Mouse (Mus musculus): Measurements from ENCODE around the gene Atad3a.
"Not testable (repeated sequence)": the region's sequence is repeated elsewhere in the genome, so short reads cannot be mapped to it uniquely, and the experiment has no call there.

The Atad3a gene

DNA sequence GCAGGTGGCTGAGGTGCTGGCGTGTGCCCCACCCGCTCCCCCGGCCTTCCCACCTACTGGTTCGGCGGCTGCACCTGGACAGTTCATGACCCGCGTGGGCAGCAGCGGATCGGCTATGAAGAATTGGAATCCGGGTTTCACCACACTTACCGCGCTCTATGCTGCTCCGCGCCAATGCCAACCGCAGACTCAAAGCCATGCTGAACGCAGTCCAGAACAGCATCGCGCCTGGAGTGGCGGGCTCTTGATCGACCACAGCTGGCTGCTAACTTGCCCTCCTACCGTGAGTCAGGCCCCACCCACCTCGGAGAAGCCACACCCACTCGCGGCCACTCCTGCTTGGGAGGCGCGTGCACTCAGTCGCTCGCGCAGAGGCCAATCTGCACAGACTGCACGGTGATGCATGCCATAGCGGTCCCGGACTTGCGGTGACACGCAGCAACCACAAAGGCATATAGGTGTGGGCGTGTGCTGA is 13.4 kb upstream of the Atad3a start, which contains the start of gene Vwa1:
TSS of gene Vwa1 (minus strand) at position 419 of the 475 bp plus-strand sequence.
- DNase-seq: peak; percentile 90

DNA sequence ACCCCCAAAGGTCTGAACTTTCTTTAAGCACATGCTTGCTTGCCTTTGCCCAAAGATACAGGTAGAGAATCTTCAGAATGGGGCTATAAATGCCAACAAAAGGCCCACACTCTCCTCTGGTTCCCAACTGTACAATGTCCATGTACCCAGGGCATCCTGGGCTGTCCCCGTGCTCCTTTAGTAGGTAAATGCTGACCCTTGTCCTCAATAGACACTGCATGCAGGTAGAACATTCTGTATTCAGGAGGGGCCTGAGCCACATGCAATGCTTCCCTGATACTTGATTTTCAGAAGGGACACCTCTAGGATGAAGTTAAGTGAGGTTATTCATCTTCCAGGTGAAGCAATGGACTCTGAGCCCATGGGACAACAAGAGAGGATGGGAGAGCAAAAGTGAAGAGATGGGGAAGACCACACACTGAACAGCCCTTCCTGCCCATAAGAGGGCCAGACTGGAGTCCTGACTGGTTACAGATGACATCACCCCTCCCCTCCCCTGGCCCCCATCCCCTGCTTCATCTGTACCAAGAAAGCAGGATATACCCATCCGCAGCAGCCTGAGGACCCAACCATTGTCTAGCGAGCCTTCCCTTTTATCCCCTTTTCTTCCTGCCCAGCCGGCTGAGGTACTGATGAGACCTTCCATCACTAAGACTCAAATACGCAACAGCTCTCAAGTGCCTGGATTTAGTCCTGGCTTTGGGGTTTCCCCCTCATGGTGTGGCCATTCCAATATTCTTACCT is 12.6 kb upstream of the Atad3a start:
- peak; percentile 43 for DNase-seq

DNA sequence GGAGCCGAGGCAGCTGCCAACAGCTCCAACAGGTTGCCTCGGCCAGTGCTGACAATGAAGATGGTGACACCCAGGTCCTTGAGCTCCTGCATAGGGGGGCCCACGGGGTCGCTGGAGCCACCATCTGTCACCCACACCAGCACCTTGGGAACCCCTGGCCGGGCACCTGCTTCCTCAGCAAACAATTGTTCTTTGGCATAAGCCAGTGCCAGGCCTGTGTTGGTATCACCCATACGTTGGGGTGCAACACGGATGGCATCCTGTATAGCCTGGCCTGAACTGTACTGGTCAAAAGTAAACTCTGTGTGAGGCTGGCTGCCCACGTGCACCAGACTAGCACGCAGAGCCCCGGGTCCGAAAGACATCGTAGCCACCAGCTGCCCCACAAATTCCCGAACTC is 11.9 kb upstream of the Atad3a start:
- peak; percentile 21 for DNase-seq

DNA sequence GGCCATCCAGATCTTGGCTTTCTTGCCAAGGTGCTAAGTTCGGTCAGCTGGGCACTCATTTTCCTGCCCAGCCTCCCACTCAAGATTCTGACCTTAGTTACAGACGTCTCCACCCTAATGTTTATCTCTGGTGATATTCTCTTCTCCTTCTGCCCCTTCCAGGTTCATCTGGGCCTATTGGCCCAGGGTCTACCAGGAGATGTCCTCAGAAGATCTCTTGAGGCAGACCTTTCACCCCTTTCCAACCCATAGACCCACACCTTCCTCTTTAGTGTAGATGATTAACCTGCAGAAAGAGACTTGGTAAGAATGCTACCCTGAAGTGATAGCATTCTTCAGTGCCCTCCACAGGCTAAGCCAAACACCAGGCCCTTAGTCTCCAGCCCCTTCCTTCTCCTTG is 10.8 kb upstream of the Atad3a start:
- peak; percentile 78 for DNase-seq

DNA sequence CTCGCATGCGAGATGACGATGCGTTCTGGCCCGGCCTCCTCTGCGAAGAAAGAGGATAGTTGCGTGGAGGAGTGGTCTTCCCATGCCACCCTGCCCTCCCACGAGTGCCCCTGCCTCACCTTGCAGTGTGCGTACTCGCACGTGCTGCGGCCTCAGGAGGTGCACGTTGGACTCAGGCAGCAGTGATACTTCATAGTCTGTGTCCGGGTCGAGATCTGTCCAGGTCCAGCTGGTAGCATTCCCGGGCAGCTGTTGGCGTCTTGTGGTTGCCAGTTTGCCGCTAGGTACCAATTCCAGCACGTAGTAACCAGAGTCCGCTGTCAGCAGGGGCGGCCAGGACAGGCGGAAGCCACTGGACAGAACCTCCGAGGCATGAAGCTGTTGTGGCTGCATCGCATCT is 9.7 kb upstream of the Atad3a start:
- peak; percentile 83 for DNase-seq

DNA sequence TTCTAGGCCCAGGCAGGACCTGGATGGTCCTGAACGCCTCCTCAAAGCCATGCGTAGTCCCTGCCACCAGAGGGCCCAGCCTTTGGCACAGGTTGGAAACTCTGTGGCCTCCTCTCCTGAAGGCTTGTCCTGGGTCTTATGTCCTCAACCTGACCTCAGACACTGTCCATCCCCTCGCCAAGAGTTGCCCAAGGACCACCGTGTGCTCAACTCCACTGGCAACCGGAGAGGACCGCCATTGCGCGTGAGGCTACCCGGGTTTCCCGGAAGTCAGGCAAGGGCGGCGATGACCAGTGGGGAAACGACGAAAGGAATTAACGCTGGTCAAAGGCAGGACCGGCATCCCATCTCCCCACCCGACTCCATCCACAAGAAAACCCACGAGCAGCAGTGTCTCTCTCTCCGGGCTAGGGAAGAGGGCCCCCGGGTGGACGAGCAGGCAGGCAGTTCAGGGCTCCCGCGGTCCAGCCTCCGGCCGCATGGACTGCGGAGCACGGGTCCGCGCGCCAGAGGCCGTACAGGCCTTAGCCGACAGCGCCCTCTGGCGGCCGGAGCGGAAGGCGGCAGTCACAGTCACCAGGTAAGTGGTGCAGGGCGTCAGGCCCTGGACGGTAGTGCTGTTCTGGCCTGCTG is 9.1 kb upstream of the Atad3a start:
- DNase-seq: peak; percentile 91

DNA sequence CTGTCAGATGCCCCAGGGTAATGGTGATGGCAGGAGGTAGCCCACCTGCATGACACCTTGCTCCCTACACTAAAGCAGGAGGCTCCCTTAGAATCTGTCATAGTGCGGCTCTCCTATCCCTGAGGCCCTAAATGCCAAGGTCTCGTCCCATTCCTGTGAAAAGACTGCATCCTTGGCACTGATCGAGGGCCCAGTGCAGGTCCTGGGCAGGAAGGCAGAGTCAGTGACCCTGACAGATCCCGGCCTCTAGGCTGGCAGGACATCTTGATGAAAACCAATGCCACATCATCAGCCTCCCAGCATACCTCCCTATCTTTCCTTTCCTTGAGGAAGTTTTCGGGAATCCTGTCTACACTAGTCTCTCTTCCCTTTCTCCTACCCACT is 8.6 kb upstream of the Atad3a start:
- no peak for DNase-seq

DNA sequence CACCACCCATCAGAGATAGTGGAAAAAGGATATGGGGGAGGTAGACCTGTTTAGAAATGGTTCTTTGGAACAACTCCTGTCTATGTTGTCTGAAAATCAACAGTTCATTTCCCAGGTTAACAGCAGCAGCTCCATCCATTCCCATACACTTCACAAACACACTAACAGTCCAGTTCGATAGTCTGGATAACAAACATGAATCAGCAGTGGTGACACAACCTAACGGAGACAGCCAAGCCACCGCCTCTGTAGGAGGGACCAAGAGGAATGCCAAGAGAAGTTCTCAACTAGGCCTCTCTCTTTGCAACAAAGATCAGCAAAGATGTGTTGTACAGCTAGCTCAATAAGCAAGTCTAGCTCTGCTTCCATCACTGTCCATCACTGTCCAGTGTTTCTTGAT is 1.5 kb upstream of the Atad3a start:
- DNase-seq: no peak

DNA sequence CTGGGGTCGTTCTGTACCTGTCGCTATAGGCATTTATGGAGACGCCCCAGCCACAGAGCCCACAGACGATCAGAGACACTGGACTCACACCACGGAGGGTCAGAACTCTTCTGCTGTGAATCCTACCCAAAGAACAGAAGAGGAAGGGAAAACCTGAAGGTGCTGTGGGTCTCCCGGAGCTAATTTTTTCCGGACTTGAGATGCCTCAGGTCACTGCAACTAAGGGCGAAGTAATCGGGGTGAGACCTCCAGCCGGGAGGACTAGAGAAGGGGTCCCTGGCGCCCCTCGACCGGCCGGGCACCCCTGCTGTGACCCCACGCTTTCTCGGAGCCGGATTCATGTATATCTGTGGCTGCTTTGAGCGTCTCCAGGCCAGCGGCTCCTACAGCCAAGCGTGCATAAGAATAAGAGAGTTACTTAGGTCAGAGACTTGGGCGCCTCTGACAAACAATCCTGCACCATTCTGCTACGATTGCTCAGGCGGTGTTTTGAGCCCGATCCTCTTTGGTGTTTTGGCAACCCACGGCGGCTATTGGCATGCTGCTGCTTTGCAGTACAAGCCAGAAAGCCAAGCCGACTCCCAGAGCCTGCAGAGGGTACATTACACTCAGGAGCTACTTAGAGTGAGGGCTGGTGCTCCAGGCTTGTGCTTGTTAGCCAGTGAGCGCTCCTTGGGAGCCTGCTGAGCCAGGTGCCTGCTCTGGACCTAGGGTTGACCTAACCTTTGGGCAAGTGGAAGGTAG is 635 bp upstream of the Atad3a start:
- DNase-seq: peak; percentile 22

DNA sequence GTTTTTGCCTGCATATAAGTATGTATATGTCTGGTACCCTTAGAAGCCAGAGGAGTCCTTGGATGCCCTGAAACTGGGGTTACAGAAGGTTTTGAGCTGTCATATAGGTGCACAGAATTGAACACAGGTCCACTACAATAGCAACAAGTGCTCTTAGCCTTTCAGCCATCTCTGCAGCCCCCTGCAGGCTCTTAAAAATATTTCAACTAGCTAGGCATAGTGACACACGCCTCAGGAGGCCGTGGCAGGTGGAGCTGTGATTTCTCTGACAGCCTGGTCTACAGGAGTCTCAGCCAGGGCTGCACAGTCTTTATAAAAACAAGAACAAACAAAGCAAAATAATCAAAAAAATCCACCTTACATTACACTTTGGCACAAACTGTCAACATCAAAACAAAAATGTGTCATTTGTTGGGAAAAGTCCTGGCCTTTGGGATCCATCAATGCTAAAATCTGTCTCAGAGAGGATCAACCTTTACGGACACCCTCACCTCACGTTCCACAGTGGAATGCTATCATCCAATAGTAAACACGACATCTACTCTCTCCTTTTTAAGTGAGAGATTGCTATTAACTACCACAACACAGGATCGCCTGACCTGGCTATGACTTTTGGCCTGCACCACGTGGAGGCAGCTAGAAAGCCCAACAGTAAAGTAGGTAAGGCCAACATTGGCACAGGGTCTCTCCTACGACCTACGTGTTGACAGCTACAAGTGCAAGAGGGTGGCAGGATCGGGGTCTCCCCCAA is 856 bp downstream of the Atad3a start:
- DNase-seq: peak; percentile 24

DNA sequence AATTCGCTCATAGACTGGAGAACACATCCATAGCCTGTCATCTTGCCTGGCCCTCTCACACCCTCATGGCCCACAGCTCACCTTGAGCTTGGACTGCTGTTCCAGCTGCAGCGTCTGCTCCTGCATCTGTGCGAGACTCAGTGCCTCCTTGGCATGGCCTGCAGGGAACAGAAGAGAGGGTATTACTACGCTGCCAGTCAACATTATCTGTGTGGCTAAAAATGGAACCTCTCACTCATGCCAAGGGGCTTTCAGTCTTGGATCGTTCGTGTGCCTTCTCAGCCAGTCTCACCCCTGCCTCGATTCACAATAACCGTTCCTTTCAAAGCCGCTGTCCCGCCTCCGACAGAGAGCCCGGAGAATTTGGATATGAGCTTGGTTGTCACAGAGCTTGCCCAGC is 3.9 kb downstream of the Atad3a start:
- no peak for DNase-seq

DNA sequence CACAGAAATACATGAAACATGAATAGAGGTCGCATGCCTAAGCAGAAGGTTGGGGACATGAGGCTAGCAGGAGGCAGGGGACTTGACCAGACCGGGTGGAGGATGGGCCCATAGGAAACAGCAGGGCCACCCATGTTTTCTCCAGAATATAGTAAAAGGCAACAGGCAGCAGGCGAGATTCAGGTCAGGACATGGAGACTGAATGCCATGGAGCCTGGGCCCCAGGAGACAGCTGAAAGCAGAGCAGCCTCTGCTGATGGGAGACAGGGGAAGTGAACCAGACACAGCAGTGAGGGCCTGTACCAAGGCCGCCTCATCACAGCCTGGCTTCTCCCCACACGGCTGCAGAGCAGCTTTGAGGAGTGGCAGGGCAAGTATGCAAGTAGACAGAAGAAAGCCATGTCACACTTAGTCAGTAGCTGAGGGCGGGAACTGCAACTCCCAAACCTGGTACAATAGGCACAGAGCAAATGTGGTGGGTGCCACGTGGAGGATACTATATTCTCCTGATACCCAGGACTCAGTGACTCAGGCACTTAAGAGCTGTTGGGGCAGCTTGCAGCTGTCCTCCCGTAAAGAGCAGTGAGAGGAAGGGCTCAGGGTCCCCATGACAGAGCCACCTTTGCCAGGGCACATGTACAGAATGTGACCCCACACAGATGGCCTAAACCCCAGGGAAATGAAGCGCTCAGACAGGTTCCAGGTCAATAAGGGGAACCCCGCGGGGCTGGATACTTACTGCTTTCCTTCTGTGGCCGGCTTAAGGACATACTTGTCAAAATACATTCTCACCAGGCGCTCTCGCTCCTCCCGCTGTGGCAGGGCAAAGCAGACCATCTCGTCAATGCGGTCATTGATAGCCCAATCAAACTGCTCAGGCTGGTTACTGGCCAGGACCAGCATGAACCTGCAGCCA is 14.1 kb downstream of the Atad3a start:
- DNase-seq: no peak

DNA sequence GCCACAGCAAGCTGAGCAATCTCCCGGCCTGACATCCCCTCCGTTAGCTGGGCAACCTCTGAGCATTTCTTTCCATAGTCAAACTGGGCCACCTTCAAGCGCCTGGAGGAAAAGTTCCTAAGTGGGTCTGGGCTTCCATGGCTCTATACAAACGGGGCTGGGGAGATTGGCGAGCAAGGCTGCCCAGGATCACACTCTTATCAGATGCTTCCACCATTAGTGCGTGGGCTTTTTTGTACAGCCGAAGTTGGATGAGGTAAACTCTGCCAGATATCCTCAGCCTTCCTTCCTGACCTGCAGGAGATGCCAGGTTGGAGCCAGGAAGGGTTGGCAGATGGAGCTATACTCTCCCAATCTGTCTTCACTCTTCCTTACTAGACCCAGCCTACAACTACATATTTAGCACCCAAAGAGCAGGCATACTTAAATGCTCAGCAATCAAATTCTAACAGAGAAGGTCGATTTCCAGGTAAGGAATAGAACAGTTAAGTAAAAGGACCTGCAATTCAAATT is 14.8 kb downstream of the Atad3a start:
- no peak for DNase-seq

DNA sequence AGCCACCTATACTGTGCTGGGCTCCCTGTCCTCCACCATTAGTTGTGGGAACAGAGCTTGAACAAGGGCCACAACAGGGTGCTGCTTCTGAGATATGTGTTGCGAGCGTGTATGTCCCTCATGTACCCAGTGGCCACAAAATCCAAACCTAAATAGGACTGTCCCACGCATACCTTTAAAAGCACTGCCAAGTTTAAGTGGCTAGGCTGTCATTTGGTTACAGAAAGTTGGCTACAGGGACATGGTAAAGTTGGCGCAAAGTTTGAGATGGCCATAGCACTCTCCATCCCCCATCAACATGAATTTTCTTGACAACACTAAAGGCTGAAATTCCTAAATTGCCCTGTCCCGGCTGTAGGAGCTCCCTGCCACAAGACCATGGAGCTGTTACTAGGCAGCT is 15.8 kb downstream of the Atad3a start:
- no peak for DNase-seq

DNA sequence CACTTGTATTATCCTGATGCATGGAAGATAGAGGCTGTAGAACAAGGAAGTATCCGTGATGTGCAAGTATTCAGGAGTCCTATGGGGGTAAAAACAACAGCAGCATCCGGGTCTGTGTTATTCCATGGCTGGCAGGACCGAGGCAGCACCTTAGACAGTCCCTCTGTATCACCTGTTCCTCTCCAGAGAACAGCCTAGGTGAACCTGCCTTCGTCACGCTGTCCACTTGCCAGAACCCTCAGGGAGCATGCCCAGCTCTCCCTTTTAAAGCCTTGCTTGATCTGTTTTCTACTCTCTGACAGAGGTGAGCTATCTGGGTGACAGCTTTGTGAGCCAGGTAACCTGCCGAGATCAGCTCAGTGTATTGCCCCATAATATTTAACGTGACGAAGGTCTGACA is 16.4 kb downstream of the Atad3a start:
- DNase-seq: no peak

DNA sequence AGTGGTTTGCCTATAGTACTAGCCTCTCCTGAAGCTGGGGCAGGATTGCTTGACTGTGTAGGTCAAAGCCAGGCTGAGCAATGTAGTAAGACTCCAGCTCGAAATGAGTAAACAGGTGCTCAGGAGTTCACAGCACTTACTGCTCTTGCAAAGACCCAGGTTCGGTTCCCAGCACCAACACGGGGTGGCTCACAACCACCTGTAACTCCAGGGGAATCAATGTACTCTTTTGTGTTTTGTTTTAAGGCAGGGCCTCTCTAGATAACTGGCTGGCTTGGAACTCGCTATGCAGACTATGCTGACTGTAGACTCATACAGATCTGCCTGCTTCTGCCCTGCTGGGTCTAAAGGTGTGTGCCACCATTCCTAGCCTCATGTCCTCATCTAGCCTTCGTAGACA is 18.2 kb downstream of the Atad3a start:
- no peak for DNase-seq

DNA sequence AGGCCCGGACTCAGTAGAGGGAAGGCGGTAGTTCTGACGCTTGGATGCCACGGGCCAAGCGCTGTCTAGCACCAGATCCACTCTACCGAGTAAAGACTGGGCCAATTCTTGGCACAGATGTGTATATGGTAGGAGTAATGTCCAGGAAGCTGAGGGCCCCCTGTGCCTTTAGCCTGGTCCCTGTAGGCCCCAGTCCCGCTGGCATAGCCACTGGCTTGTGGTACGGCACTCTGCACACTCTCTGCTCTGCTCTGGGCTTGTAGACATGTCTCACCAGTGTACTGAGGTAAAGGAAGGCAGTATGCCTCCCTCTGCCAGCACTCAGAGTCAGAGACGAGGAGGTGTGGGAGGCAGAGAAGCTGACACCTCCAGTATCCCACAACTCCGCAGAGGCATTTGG is 20.2 kb downstream of the Atad3a start:
- not testable (repeated sequence) for DNase-seq

DNA sequence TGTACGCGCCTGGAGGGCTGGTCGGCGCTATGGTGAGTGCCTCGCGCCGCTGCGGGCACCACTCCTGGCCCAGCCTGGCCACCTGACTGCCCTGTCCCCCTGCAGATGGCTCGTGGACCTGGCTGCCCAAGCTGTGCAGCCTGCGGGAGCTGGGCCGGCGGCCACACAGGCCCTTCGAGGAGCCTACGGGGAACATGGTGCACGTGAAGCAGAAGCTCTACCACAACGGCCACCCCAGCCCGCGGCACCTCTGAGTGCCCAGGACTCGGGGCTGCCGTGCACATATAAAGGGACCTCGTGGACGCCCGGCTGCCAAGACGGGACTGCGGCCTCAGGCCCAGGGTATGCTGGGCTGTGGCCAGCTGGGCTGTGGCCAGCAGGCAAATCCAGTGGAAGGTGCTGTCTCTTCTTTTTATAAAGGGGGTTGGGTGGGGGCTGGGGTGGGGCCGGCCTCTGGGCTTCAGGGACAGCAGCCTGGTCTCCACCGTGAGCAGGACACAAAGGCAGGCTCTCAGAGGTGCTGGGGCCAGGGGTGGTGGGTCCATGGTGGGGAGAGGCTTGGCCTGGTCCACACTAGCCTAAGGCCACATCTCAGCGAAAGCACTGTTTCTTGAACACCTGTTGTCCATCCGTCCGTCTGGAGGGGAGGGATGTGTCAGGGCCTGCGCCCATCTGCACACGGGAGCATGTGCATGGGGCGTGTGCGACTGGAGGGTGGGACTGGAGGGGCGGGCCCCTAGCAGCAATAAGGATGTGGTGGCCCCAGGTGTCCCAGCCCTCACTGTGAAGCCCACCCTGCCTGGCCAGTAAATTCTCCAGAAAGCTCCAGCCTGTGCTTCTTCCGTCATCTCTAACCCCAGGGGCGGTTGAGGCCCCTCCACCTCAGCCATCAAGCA is 20.9 kb downstream of the Atad3a start:
- peak; percentile 27 for DNase-seq

DNA sequence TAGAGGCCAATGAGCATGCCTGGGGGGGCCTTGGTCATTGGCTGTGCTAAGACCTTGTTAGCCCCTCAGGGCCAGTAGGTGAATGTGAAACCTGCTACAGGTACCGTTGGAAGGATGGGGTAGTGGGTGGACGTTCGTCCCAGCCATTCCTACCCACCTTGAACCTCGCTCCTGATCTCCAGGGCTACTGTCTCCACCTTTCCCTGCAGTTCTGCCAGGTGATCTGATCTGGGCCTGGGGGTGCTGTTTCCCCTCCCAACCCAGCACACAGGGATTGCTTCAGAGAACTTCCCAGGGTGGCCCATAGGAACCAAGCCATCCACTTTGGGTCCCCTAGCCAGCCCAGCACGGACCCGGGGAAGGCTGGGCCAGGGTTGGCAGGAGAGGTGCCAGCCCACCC is 21.7 kb downstream of the Atad3a start:
- DNase-seq: no peak

DNA sequence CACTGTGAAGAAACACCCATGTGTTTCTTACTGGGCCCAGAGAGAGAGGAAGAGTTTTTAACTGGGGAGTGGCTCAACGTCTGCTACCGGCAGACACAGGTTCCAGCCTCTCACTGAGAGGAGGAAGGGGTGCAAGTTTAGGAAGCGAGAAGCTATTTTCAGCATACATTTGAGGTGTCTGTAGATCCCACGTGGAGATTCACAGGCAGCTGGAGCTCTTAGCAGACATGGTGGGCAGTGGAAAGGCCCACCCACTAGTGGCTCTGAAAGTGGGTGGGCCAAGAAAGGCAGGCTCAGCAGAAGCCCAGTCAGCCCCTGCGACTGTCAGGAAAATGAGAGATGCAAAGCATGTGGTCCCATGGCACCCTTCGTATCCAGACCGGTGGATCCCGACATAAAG is 22.6 kb downstream of the Atad3a start:
- DNase-seq: no peak

DNA sequence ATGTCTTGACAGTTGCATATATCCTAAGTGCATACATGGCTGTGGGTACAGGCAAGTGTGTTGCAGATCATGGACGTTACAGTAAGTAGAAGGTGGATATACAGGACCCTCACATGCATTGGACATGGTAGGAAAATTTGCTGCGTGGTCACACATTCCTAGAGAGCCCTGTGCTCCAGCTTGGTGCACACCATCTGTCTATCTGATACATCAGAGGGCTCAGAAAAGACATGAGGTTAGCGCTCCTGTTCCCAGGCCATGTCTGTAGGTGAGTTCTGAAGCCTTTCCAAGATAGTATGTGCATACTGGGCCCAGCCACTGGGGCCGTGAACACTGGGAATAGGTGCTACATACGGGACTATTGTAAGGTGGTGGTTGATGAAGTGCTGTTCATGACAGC is 24.5 kb downstream of the Atad3a start:
- DNase-seq: no peak
